Mouse (Mus musculus) cerebellum, postnatal 4 days (tissue): ENCODE measurements around the gene R3hdm4.
"Not testable (repeated sequence)": the region's sequence is repeated elsewhere in the genome, so short reads cannot be mapped to it uniquely, and the experiment has no call there.

ENCODE experiments used
- DNase-seq, 2 experiments: peaks; one replicate each; pipeline ENCODE4 v3.0.0; 2022; ENCODE audit warnings: low spot score in 2 of 2, mixed read lengths in 1 of 2

R3hdm4 gene

DNA sequence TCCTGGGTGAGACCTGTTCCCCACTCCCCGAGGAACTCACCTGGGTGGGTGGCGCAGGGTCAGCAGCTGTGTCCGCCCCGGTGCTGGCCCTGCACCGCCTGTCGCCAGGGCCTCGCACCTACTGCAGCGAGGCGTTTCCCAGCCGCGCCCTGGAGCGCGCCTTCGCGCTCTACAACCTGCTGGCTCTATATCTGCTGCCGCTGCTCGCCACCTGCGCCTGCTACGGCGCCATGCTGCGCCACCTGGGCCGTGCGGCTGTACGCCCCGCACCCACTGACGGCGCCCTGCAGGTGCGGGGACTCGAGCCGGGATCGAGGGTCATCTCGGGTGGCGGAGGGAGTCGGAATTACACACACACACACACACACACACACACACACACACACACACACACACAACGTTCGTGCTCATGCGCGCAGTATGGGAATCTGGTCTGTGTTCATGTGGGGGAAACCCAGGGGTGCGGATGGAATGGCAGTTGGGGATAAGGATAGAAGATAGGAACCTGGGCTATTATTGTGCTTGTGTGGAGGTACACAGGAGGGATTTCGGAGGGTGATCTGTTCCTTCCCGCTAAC is at the start of gene R3hdm4:
TSS of gene R3hdm4 (minus strand) at position 251 of the 578 bp plus-strand sequence.
- DNase-seq: no peak

DNA sequence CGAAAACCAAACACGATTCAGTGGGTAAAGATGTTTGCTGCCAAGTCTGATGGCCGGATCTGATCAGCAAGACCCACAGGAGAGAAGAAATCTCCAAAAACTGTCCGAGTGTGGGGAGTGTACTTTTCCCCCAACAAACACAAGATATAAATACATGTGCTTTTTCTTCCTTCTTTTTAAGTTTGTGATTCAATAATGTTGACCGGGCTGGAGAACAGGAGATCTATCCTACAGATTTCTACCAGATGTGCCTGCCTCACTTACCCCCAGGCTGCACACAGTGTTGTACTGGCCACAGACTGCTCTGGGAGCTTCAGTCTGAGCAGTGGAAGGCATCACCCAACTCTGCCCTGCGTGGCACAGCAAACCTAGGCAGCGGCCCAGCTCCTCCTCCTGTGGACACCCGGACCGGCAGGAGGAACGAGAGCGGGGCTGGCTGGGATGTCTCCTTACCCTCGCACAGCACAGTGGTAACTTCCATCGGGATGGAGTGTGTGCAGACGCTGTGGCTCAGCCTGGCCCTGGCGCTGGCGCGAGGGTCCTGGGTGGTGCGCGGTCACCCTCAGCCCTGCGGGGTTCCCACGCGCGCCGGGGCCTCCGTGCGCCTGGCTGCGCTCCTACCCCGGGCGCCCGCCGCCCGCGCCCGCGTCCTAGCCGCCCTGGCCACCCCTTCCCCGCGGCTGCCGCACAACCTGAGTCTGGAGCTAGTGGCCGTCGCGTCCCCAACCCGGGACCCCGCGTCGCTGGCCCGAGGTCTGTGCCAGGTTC is 49.6 kb upstream of the R3hdm4 start, which contains the start of gene Grin3b:
TSS of gene Grin3b (plus strand) at position 301 of the 768 bp plus-strand sequence.
- no peak for DNase-seq

DNA sequence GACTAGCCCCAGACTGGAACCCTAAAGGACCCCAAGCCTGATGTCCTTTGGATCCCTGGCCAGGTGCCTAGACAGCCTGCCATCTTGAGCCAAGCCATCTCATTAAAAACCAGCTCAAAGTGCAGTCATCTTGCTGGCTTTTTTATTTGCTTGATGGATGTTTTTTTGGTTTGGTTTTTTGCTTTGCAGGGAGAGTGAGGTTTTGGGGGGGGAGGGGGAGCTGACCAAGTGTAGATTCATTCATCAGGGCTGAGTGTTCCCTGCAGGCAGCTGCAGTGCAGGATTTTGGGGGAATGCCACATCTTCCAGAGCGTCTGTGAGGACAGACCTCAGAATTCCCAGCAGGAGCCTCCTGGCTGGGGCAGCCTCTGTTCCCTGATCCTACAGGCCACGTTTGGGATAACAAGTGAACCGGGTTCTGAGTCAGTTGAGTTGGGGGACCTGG is 48.1 kb upstream of the R3hdm4 start:
- no peak for DNase-seq

DNA sequence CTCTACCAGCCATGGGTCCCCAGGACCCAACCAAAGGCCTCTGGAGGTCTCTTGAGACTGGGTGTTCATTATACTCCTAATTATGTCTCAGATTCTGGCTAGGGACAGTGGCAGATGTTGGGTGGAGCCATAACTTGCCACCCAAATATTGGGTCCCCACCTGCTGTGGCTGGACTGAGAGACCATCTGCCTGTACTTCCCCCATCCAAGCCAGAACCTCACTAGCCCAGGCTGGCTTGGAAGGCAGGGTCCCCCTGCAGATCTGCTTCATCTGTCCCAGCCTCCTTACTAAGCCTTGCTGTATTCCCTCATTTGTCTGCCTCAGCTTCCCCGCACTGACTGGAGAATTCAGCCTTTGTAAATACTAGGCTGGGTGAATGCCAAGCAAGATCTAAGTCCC is 47.2 kb upstream of the R3hdm4 start:
- no peak for DNase-seq

DNA sequence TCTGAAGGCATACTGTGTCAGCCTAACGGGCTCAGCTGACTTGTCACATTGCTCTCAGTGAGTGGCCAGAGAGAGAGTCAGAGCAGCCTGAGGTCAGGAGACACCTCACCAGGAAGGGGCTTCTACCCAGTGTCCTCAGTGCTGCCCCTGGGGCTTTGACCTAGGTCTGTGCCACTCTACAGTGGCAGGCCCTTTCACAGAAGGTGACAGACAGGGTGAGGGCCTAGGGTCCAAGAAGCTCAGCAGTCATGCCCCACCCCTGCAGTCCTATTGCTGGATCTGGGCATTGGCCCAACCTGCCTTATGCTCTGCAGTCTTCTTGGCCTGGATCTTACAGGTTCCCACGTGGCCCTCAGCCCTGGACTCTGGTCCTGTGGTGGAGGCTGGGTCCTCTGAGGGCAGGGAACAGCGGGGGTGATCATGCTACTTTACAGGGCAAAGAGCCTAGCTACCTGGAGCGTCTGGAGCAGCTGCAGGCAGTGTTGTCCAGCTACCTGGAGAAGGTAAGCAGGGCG is 45.9 kb upstream of the R3hdm4 start:
- no peak for DNase-seq

DNA sequence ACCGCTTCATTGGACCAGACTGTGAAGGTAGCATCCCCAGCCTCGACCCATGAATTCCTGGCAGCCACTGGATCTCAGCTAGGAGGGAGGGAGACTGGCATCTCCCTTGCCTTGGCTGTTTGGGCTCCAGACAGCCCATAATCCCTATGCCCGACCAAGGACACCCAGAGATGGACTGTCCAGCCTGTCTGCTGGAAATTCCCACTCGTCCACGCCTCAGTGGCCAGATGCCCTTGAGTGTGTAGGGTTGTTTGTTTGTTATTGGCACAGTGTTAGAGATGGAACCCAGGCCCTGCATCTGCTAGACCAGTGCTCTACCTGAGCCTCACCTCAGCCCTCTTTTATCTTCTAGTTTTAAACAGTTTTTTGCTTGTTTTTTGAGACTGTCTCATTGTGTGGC is 44.3 kb upstream of the R3hdm4 start:
- no peak for DNase-seq

DNA sequence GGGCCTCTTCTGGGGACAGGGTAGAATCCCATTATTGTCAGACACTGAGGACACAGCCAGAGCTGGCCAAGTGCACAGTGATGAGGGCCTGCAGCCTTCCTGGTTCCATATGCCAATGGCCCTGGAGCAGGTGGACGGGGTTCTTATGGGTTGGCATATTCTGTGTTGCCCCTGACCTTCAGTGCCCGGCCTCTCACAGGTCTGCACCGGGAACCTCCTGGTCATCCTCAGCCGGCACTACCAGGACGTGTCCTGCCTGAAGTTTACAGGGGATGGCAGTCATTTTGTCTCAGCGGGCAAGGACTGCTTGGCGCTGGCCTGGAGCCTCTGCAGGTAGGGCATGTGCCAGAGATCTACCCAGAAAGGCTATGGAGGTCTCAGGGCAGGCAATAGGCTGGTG is 43.7 kb upstream of the R3hdm4 start:
- no peak for DNase-seq

DNA sequence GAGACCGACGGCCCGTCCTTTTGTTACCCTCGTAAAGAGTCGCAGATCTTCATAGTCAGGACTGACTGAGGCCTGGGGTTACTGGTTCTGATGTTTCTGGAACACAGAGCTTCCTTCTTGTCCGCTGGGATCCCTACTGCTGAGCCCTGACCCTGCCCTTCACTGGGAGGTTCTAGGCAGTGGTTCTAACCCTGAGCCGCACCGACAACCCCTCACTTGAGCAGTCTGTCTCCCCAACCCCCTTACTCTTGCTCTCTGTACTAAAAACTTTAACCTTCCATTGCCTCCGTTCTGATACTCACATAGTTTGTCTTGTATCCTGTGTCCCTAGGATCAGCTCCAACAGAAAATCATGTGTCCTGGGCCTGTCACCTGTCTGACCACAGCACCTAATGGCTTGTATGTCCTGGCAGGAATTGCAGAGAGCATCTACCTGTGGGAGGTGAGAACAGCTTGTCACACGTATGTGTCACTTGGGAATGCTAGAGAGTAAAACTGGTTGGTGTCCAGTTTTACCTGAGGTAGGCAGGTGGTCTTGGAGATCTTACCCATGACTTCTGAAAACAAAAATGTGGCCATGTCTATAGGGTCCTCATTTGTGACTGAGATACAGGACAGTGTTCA is 39.8 kb upstream of the R3hdm4 start:
- no peak for DNase-seq

DNA sequence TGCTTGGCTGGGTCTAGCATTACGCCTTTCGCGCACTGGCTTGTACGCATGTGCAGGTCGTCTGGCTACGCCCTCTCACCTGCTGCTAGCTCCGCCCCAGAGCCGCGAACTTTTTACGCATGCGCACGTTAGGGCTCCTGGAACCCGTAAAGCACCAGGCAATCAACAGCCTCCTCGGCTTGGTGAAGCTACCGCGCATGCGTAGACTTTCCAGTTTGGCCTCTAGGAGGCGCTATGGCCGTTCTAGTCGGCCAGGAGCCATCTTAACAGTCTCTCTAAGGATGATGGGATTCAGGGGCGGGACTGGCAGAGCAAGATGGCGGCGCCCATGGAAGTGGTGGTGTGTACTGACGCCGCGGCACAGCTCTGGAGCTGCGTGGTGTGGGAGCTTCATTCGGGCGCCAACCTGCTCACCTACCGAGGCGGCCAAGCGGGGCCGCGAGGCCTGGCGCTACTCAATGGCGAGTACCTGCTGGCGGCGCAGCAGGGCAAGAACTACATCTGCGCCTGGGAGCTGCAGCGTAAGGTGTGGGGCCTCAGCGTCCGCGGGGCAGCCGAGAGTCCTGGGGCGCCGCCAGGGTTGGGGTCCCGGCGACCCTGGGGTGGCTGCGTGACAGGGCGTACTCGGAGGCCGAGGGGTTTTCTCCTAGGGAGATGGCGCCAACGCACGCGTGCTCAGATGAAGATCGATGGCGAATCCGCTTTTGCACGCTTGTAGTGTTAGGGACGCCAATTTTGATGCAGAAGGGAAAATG is 39.0 kb upstream of the R3hdm4 start, which contains the start of gene Wdr18:
TSS of gene Wdr18 (plus strand) at position 306 of the 755 bp plus-strand sequence.
- DNase-seq: peak; percentile 98 to 99

DNA sequence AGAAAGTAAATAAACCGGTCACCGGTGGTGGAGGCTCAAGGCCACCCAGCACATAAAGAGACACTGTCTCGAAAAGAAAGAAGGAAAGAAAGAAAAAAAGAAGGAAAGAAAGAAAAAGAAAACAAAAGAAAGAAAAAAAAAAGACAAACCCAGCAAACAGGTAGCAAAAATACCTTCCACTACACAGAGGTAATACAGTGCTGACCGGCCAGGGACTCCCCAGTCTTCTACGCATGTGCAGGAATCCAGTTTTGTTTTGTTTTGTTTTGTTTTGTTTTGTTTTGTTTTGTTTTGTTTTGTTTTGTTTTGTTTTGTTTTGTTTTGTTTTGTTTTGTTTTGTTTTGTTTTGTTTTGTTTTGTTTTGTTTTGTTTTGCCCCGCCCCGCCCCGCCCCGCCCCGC is 38.4 kb upstream of the R3hdm4 start:
- not testable (repeated sequence) for DNase-seq

DNA sequence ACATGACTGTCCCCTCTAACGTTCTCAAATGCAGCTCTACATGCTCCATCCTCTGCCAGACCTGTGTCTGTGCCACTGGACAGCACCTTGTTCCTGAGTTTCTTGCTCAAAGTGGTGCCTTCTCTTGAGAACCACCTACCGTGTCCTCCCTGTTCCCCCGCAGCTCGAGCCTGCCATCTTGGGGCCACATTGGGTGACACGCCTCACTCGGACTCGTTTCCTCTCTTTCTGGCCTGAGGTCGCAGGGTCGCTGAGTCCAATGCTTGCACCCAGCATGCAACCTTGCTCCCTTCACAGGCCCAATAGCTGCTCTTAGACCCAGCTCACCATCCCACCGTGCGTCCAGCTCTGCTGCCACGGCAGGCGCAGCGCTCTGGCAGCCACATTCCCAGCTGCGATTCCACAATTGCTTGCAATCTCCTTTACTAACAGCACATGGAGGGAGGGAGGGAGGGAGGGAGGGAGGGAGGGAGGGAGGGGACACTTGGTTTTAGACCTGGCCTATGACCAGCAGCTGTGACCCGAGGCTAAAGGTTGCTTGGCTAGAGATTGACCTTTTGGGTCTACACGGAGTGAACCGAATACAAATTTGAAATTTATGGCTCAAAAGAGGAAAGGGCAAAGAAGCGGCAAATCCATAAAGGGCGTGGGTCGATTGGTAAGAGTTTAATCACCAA is 37.3 kb upstream of the R3hdm4 start:
- DNase-seq: peak; percentile 70 to 81

DNA sequence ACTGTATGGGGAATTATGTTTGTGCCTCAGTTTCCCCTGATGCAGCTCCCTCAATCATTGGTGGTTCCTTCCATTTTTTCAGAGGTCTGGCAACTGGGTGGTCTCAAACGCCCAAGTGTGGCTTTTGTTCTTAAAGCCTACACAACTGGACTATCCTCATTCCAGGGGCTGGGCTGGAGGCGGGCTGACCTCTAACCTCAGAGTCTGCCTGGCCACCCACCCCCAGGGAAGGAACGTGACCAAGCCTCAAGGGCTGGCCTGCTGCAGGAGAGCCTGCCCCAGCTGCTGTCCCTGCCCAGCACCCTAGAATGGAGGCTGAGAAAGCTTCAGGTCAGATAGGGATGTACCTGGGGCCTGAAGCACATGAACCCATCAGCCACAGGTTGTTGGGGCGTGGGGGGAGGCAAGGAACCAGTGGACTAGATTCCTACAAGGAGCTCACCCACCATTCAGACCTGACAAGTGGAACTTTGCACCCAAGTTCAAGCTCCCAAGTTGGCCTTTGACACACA is 35.7 kb upstream of the R3hdm4 start:
- DNase-seq: no peak

DNA sequence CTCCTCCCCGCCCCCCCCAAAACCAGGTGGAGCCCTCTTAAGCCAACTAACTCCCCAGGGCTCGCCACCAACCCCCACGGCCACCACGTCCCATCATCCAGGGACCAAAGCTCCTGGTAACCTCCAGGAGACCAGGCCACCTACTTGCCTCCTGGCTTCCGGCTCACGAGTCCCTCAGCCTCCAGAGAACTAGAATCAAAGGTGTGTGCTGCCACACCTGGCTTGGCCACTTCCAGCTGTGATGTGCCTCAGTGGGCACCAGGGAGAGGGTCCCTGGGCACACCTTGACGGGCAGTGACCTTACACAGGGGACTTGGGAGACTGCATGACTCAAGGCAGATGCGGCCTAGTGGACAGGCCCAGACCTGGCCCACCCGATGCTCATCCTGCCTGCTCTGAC is 34.7 kb upstream of the R3hdm4 start:
- no peak for DNase-seq

DNA sequence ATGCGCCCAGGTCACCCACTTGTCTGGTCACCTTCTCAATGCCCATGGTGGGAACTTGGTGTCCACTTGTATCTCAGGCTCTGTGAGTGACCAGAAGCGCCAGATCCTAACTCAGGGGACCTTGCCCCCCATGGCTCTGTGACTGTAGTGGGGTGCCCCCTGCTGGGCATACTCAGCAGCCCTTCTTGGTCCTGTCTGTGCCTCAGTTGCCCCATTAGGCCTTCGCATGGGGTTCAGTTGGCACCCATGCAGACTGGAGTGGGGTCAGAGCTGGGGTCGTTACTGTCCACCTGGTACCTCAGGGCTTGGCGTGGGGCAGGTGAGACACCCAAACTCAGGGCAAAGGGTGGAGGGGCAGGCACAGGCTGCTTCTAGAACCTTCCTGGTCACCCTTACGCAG is 32.9 kb upstream of the R3hdm4 start:
- no peak for DNase-seq

DNA sequence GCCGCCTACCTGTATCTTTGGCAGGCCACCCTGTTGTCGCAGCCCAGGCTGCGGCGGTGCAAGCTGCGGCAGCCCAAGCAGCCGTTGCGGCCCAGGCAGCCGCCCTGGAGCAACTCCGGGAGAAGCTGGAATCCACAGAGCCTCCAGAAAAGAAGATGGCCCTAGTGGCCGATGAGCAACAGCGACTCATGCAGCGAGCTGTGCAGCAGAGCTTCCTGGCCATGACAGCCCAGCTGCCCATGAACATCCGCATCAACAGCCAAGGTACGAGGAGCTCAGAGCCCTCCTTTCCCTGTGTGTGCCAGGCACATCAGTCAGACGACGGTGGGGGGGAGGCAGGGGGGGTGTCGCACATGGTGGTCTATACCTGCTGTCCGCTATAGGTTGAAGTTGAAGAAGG is 29.7 kb upstream of the R3hdm4 start:
- no peak for DNase-seq

DNA sequence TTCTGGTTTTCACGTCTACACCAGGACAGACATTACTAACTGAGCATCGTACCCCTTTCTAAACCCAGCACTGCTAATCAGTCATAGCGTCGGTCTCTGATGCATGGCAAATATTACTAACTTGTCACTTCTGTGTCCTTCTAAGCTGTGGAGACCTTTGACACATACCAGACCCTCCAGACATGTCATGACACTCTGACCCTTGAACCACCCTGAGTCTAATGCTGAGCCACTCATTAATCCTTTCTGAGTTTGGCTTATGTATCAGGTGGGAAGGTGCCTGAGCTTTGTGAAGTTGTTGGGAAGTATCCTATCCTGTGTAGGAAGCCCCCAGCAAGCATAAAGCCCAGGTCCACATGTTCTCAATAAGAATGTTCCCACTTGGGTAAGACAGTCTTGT is 28.9 kb upstream of the R3hdm4 start:
- no peak for DNase-seq

DNA sequence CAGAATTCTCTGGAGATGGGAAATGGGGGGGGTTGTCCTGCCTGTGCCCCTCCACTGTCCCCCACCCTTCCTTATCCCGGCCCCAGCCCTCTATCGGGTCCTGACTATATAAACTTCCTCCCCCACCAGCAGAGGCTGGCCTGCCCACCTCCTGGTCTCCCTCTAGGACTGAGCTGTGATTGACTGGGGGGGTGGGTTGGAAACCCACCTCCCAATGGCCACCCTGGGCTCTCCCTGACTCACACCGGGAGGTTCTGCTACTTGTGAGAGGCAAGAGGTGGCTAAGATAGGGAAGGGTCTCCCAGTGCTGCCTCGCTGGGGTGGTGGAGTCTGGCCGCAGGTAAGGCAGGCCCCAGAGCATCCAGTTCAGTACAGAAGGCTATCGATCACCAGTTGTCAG is 26.5 kb upstream of the R3hdm4 start:
- DNase-seq: no peak

DNA sequence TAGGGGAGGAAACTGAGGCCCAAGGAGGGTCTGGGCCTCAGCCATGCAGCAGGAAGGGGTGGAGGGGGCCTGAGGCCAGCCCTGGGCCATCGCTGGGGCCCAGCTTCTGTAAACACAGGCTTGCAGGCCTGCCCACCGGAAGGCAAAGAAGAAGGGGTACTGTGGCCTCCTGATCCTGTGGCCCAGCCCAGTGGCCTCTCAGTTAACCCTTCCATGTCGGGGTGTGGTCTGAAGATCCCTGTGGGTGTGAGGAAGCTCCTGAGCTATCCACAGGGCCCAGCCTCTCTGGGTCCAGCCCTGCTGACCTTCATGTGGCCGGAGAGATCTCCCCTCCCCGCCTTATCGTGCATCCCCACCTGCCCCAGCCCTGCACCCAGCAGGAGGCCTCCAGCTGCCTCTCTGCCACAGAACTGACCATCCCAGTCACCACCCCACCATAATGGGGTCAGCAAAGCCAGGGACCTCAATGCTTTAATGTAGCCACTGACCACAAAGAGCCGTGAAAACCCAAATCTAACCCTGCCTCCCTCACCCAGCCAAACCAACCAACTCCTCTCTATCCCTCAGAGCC is 25.8 kb upstream of the R3hdm4 start:
- no peak for DNase-seq

DNA sequence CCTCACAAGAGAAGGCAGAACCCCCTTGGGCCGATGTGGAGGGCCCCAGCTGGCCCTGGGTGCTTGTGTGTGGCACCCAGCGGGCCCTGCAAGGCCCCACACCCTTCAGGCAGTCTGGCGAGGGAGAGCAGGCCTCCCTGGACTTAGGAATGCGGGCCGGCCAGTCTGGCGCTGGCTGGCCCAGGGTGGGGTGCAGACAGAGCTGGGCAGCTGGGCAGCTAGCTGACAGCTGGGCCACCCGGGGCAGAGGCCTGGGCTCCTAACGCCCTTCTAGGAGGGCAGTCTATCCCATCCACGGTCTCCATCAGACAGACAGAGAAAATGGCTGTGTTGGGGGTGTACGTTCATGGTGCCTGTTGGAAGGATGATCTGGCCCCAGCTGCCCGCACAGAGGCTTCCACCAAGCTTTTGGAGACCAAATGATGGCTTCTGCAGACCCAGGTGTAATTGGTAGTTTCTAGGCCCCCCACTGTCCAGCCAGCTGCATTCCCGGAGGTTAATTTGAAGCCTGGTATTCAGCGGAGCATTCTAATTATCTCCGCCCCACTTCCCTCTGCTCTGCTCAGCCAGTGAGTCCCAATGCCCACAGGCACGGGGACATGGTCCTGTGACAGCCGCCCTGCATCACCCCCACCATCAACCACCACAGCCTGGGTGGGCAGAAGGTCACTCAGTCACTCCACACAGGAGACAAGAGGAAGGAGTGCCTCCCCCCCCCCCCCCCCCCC is 24.7 kb upstream of the R3hdm4 start:
- no peak for DNase-seq

DNA sequence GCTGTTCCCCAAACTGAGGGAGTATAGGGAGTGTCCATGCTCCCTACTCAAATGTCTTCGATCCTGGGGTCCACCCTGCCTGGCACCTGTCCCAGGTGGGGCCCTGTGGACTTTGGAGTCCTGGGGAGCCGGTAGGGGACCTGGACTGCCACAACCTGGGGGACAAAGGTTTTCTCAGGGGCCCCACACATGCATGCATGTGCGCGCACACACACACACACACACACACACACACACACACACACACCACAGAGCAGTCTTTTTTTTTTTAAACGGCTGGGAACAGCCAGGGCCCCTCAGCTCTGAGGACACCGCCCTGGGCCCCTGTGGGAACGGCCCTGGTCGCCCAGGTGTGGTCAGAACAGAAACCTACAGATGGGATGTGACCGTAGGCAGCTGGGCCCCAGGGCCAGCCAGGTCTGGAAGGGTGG is 22.5 kb upstream of the R3hdm4 start:
- no peak for DNase-seq
